Mouse (Mus musculus) heart, adult 2 months (tissue): ENCODE measurements around the gene Chit1.

Source experiments
- CTCF ChIP-seq: fragments of 200-600 bp; IDR thresholded peaks from 2 replicates; pipeline ENCODE4 v1.8.1; 2022; ENCODE audit warnings: antibody characterized with exemption, mild to moderate bottlenecking, moderate library complexity
- EP300 ChIP-seq: fragments of 200-500 bp; IDR thresholded peaks from 2 replicates; pipeline ENCODE4 v1.6.1; 2011; ENCODE audit warnings: low read depth, low read length, control low read depth; ENCODE audit not compliant: insufficient read depth
- POLR2A ChIP-seq: fragments of 200-500 bp; IDR thresholded peaks from 2 replicates; pipeline ENCODE4 v1.6.1; 2011; ENCODE audit warnings: mild to moderate bottlenecking, low read depth, low read length, control low read depth; ENCODE audit not compliant: insufficient read depth

DNA sequence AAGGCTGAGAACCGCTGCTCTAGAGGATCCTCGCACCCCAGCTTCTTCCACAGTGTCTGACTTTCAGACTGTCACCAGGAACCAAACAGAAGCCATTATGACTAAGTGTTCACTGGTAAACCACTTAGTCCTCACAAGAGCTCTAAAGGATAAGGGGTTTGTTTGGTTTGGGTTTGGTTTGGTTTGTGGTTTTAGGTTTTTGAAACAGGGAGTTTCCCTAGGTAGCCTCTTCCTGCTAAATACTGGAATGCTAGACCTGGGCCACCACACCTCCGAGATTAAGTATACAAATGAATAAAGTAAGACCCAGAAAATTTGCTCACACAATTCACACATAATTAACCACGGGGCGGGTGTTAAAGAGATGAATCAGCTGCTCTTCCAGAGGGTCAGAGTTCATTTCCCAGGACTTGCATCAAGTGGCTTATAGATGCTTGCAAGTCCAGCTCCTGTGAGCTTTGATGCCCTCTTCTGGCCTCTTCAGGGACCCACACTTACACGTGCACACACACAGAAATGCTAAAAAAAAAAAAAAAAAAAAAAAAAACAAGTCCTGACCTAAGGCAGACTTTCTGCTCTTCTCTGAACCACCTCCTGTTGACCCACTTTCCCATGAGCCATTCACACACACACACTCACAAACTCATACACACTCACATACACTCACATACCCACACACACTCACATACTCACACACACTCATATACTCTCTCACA is 51.6 kb downstream of the Chit1 start:
- TF ChIP-seq CTCF (no peak), EP300 (no peak), POLR2A (no peak)
